Mouse (Mus musculus): ENCODE results near the gene Pih1d2. TPM values are rescaled to one million over a fixed set of nuclear protein-coding genes. Genes with fewer than 3 reads are reported as not detected.
A peak's percentile ranks its signal among the peaks of the same experiment; 100 is the strongest.

The Pih1d2 gene
- 6.5 and 7.9 TPM in 2 replicates for polyA plus RNA-seq (2016; fragmentation: Nextera tagmentation; extraction: Ambion mirVana)

- peak within 1 kb of the TSS; percentile 99 for H3K4me3 ChIP-seq
- under 1% methylated on average over 80 of the region's 81 CpGs for WGBS
- no peaks in the 10 kb centered on the region for H3K9me3 ChIP-seq
- H3K27me3 ChIP-seq (ENCODE audit: poor library complexity, severe bottlenecking), result no peaks in the 10 kb centered on the region
- peaks cover 35% of the 10 kb centered on the region for H3K36me3 ChIP-seq (replicated peaks)
- peak; percentile 87 for DNase-seq (ENCODE audit: extremely low spot score, low spot score)
- peaks cover 22% of the 10 kb centered on the region for H3K4me1 ChIP-seq
- peak within 1 kb of the TSS; percentile 97 for H3K27ac ChIP-seq
These were observed at the start of gene Pih1d2, which contains the start of gene Nkapd1 for GRCm38 (mm10) chr9:50616766-50617603. TSS of gene Pih1d2 (plus strand) at chr9:50617321. TSS of gene Nkapd1 (minus strand) at chr9:50617464.

- WGBS, result 87% methylated on average over 4 of the region's 4 CpGs
- no peaks in the 10 kb centered on the region for H3K4me1 ChIP-seq
These were observed 49.7 kb upstream of the Pih1d2 start for GRCm38 (mm10) chr9:50567372-50567771.

GRCm38 (mm10) chr9:50567881-50568280, 49.2 kb upstream of the Pih1d2 start:
- DNase-seq (ENCODE audit: extremely low spot score, low spot score), result no peak
- Histone ChIP-seq H3K36me3 (replicated peaks) (no peaks in the 10 kb centered on the region), H3K27ac (no peak overlapping the region), H3K9me3 (no peaks in the 10 kb centered on the region), H3K4me1 (no peaks in the 10 kb centered on the region), H3K27me3 (ENCODE audit: poor library complexity, severe bottlenecking) (no peaks in the 10 kb centered on the region), H3K4me3 (no peak overlapping the region)
- 94% methylated on average over 2 of the region's 2 CpGs for WGBS

More at GRCm38 (mm10) chr9:50567372-50567771, 49.7 kb upstream of the Pih1d2 start:
- Histone ChIP-seq H3K36me3 (replicated peaks) (no peaks in the 10 kb centered on the region), H3K27me3 (ENCODE audit: poor library complexity, severe bottlenecking) (no peaks in the 10 kb centered on the region), H3K27ac (no peak overlapping the region), H3K4me3 (no peak overlapping the region), H3K9me3 (no peaks in the 10 kb centered on the region)
- no peak for DNase-seq (ENCODE audit: extremely low spot score, low spot score)

- Histone ChIP-seq H3K27ac (no peak overlapping the region), H3K4me3 (no peak overlapping the region), H3K36me3 (replicated peaks) (no peaks in the 10 kb centered on the region), H3K9me3 (no peaks in the 10 kb centered on the region), H3K4me1 (no peaks in the 10 kb centered on the region), H3K27me3 (ENCODE audit: poor library complexity, severe bottlenecking) (no peaks in the 10 kb centered on the region)
- WGBS, result 83% methylated on average over 10 of the region's 10 CpGs
- no peak for DNase-seq (ENCODE audit: extremely low spot score, low spot score)
These were observed 47.3 kb upstream of the Pih1d2 start for GRCm38 (mm10) chr9:50569599-50570525.

GRCm38 (mm10) chr9:50580370-50580769, 36.8 kb upstream of the Pih1d2 start:
- Histone ChIP-seq H3K4me1 (peaks cover 5% of the 10 kb centered on the region; the same call in 1 of the 2 replicates), H3K36me3 (replicated peaks) (no peaks in the 10 kb centered on the region), H3K9me3 (no peaks in the 10 kb centered on the region), H3K27me3 (ENCODE audit: poor library complexity, severe bottlenecking) (no peaks in the 10 kb centered on the region), H3K4me3 (no peak overlapping the region), H3K27ac (no peak overlapping the region)
- no peak for DNase-seq (ENCODE audit: extremely low spot score, low spot score)
- WGBS, result 32% methylated on average over 4 of the region's 4 CpGs

GRCm38 (mm10) chr9:50585145-50585818, 31.8 kb upstream of the Pih1d2 start:
- H3K36me3 ChIP-seq (replicated peaks), result no peaks in the 10 kb centered on the region
- 86% methylated on average over 6 of the region's 6 CpGs for WGBS
- no peak for DNase-seq (ENCODE audit: extremely low spot score, low spot score)
- H3K27ac ChIP-seq, result no peak overlapping the region
- no peaks in the 10 kb centered on the region for H3K9me3 ChIP-seq
- H3K4me3 ChIP-seq, result no peak overlapping the region
- H3K27me3 ChIP-seq (ENCODE audit: poor library complexity, severe bottlenecking), result no peaks in the 10 kb centered on the region
- peaks cover 4% of the 10 kb centered on the region; the same call in 1 of the 2 replicates for H3K4me1 ChIP-seq

GRCm38 (mm10) chr9:50586955-50587354, 30.2 kb upstream of the Pih1d2 start:
- H3K27me3 ChIP-seq (ENCODE audit: poor library complexity, severe bottlenecking), result no peaks in the 10 kb centered on the region
- no peaks in the 10 kb centered on the region for H3K9me3 ChIP-seq
- H3K4me3 ChIP-seq, result no peak overlapping the region
- no peaks in the 10 kb centered on the region for H3K36me3 ChIP-seq (replicated peaks)
- DNase-seq (ENCODE audit: extremely low spot score, low spot score), result no peak
- no peak overlapping the region for H3K27ac ChIP-seq
- WGBS, result 81% methylated on average over 4 of the region's 4 CpGs
- no peaks in the 10 kb centered on the region for H3K4me1 ChIP-seq

- H3K27me3 ChIP-seq (ENCODE audit: poor library complexity, severe bottlenecking), result no peaks in the 10 kb centered on the region
- no peak for DNase-seq (ENCODE audit: extremely low spot score, low spot score)
- WGBS, result 84% methylated on average over 10 of the region's 10 CpGs
These were observed 26.1 kb upstream of the Pih1d2 start for GRCm38 (mm10) chr9:50590856-50591518.

GRCm38 (mm10) chr9:50592955-50593354, 24.2 kb upstream of the Pih1d2 start:
- H3K36me3 ChIP-seq (replicated peaks), result peaks cover 36% of the 10 kb centered on the region
- WGBS, result 88% methylated on average over 9 of the region's 9 CpGs
- H3K27me3 ChIP-seq (ENCODE audit: poor library complexity, severe bottlenecking), result no peaks in the 10 kb centered on the region
- no peak overlapping the region for H3K4me3 ChIP-seq
- no peaks in the 10 kb centered on the region for H3K9me3 ChIP-seq
- no peak overlapping the region for H3K27ac ChIP-seq
- no peak for DNase-seq (ENCODE audit: extremely low spot score, low spot score)
- H3K4me1 ChIP-seq, result no peaks in the 10 kb centered on the region

More at GRCm38 (mm10) chr9:50590856-50591518, 26.1 kb upstream of the Pih1d2 start:
- H3K27ac ChIP-seq, result no peak overlapping the region
- no peaks in the 10 kb centered on the region for H3K9me3 ChIP-seq
- H3K36me3 ChIP-seq (replicated peaks), result peaks cover 16% of the 10 kb centered on the region
- H3K4me3 ChIP-seq, result no peak overlapping the region
- no peaks in the 10 kb centered on the region for H3K4me1 ChIP-seq

- no peaks in the 10 kb centered on the region for H3K9me3 ChIP-seq
- no peak overlapping the region for H3K27ac ChIP-seq
- H3K4me1 ChIP-seq, result no peaks in the 10 kb centered on the region
- peak; percentile 19 for DNase-seq (ENCODE audit: extremely low spot score, low spot score)
- H3K36me3 ChIP-seq (replicated peaks), result peaks cover 41% of the 10 kb centered on the region
- no peaks in the 10 kb centered on the region for H3K27me3 ChIP-seq (ENCODE audit: poor library complexity, severe bottlenecking)
- H3K4me3 ChIP-seq, result no peak overlapping the region
- 87% methylated on average over 3 of the region's 3 CpGs for WGBS
These were observed 23.6 kb upstream of the Pih1d2 start for GRCm38 (mm10) chr9:50593544-50593943.

- H3K27me3 ChIP-seq (ENCODE audit: poor library complexity, severe bottlenecking), result no peaks in the 10 kb centered on the region
- no peaks in the 10 kb centered on the region for H3K4me1 ChIP-seq
- no peak overlapping the region for H3K4me3 ChIP-seq
- no peak overlapping the region for H3K27ac ChIP-seq
- H3K9me3 ChIP-seq, result no peaks in the 10 kb centered on the region
- H3K36me3 ChIP-seq (replicated peaks), result peaks cover 55% of the 10 kb centered on the region
- DNase-seq (ENCODE audit: extremely low spot score, low spot score), result no peak
- WGBS, result 86% methylated on average over 12 of the region's 12 CpGs
These were observed 22.2 kb upstream of the Pih1d2 start for GRCm38 (mm10) chr9:50594794-50595417.

All from forebrain, embryonic 10.5 days (tissue).